Mouse (Mus musculus): ENCODE results near the gene Il4.

Il4 gene

DNA sequence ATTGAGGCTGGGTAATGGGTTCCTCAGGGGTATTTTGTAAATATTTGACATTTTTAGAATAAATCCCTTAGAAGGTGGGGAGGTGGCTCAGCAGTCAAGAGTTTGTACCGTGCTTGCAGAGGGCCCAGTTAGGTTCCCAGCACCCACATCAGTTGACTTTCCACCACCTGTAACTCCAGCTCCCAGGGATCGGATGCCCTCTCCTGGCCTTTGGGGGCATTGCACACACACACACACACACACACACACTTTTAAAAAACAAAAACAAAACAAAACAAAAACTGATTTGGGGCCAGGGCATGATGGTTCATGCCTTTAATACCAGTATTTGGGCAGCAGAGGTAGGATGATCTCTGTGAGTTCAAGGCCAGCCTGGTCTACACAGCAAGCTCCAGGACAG is 5.7 kb upstream of the Il4 start:
- DNase-seq (ENCODE audit: extremely low spot score, low spot score): no peak

DNA sequence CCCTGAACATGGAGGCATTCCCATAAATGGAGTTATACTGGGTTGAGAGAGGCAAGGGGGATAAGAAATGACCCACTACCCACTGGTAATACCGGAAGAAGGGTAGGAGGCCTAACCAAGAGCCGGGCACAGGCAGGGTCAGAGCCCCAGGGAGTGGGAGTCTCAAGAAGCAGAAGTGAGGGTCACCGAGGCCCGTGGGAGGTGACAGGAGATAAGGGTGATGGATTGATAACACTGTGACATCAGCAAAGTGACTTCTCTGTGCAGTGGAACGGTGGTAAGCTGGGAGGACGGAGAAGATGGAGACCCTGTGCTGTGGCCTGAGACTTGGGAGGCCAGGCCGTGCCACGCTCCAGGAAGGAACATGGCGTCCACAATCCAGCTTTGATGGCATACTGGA is 5.1 kb upstream of the Il4 start:
- DNase-seq (ENCODE audit: extremely low spot score, low spot score): no peak

- no peak for DNase-seq (ENCODE audit: extremely low spot score, low spot score)
Measured at GRCm38 (mm10) chr11:53622440-53622806, 4.0 kb upstream of the Il4 start.

DNA sequence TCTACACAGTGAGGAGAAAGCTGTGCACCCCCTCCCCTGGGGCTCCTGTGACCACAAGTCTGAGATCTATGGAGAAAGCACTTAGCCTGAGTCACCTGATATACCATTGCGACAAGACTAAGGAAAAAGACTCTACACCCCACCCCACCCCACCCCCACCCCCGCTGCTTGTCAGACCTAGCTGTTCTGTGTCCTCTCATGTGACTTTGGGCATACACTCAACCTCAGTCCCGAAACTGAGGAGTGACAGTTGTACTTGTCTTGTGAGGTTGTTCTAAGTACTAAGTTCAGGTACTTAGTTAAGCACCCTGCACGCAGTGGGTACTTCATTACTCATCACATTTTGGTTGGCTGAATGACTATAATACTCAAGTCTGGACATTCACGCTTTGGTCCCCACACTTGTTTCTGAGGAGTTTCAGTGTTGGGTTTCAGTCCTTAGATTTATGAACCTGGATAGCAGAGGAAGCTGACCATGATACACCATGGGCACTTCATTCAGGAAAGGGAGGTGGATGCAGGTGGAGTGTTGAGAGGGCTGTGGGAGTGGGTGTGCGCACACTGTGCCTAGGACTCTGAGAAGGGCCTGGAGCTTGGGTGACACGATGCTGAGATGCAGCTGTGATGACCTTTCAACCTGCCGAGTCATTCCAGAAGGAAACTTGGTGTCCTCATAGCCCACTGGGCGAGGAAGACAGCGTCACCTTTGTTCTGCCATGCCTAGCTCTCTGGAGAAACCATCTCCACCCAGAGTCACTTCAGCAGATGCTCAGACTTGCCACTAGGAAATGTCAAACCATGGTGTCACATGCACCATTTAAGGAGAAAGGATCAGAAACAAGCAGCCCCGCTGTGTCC is 3.3 kb upstream of the Il4 start:
- no peak for DNase-seq (ENCODE audit: extremely low spot score, low spot score)

GRCm38 (mm10) chr11:53620094-53620493 is 1.6 kb upstream of the Il4 start:
- DNase-seq (ENCODE audit: extremely low spot score, low spot score): no peak

DNA sequence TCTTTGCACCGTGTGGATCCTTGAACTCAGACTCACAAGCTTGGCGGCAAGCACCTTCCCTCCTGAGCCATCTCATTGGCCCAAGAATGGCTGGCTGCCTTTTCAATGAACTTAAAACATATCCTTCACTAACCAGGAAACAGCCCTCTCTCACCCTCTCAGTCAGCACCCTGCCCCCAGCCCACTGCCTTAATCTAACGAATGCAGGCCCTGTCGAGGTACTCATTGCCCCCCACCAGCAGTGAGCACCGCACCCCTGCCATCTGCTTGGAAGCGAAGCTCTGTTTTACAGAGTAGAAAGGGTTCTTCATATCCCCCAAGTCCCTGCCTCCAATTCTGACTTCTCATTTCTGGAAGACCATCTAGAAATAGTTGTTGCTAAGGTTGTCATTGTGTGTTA is 959 bp upstream of the Il4 start:
- no peak for DNase-seq (ENCODE audit: extremely low spot score, low spot score)

DNA sequence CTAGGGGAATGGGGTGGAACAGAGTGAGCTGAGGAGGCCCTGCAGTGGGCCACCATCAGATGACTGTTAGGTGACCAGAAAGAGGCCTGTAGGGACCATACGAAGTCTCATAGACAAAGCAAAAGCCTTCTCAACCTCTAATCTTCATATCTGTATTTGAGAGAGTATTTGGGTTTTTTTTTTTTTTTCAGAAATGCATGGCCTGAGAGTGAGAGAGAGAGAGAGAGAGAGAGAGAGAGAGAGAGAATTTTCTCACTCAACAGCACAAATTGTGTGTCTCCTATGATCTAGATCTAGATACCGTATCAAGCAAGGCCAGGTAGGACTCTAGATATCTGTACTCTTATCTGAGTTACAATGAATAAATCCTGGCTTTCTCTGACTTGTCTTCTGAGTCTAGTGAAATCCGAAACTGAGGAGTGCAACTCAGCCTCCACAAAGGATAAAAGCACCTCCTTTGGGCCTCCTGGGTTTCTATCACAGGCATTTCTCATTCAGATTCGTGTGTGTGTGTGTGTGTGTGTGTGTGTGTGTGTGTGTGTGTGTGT is 833 bp downstream of the Il4 start:
- DNase-seq (ENCODE audit: extremely low spot score, low spot score): no peak

DNA sequence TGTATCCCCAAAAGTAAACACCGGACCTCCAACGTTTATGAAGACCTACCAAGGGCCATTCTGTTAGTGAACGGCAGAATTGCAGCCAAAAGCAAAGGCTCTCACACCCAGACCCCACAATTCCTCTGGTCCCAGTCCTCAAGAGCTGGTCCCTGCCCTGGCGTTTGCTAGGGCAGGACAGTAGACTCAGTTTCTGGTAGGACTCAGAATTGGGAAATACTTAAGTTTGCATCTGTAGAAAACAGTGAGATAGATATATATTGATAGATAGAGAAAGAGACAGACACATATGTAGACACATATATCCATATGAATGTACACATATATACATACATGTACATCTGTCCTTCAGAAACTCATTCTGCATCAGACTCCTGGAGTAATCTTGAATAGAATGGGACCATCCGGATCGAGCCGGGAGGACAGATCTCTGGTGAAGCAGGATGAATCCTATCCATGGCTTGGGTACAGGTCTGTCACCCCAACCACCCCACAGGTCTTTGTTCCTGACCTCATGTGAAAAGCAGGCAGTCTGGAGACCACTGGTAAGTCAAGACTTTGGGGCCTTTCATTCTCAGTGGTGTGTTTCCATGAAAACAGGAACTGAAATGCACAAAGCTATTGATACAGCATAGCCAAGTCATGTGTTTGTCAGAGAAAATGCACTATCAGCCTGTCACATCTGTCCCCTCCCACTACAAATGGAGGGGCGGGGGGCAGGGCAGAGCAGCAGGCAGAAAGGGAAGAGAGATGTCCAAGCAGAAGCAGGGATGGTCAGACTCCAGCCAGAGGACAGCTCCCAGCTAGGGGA is 1.5 kb downstream of the Il4 start:
- no peak for DNase-seq (ENCODE audit: extremely low spot score, low spot score)

DNA sequence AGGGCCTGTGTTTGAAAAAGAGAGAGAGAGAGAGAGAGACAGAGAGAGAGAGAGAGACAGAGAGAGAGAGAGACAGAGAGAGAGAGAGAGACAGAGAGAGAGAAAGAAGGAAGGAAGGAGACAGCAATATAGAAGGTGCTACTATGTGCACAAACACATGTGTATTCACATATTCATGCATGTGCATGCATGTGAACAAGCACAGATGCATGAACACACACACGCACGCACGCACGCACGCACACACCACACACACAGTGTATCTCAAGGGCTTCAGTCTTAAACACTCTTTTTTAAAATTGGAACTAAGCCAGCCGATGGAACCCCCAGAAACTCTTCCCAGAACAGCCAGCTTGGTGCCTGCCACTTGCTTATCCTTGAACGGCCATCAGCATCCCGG is 2.9 kb downstream of the Il4 start:
- no peak for DNase-seq (ENCODE audit: extremely low spot score, low spot score)

DNA sequence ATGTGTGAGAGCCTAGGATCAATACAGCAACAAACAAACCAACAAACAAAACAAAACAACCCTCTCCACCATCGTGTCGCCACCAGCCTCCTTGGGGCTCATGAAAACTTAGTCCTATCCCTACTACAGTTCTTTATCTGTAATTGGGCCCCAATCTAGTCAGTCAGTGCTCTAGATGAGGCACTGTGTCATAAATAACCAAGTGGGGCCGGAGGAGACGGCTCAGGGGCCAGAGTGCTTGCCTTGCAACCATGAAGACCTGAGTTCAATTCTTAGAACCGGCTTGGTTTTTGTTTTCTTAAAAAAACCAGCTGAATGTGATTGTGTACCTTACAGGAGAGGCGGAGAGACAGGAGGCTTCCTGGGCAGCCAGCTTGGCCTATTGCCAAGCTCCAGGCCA is 3.3 kb downstream of the Il4 start:
- DNase-seq (ENCODE audit: extremely low spot score, low spot score): no peak

DNA sequence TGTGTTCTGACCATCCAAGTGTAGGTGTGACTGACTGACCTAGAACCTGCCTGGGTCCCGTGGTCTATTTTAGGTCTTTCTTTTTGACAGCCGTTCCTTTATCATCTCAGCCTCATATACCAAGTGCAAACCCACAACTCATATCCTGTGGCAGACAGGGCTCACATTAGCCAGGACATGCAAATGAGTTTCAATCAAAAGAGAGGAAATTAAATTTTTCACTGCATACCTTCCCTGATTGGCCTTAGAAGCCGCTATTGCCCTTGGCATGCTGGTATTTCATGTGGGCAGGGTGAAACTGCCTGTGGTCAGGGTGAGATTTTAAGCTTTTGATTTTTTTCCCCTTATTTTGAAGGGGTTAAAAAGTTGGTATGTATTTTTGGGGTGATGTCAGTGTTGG is 8.8 kb downstream of the Il4 start:
- no peak for DNase-seq (ENCODE audit: extremely low spot score, low spot score)

- no peak for DNase-seq (ENCODE audit: extremely low spot score, low spot score)
Measured at GRCm38 (mm10) chr11:53609231-53609630, 9.2 kb downstream of the Il4 start.

- no peak for DNase-seq (ENCODE audit: extremely low spot score, low spot score)
Measured at GRCm38 (mm10) chr11:53605609-53606008, 12.9 kb downstream of the Il4 start.

- DNase-seq (ENCODE audit: extremely low spot score, low spot score): no peak
Measured at GRCm38 (mm10) chr11:53604983-53605382, 13.5 kb downstream of the Il4 start.

- no peak for DNase-seq (ENCODE audit: extremely low spot score, low spot score)
Measured at GRCm38 (mm10) chr11:53591116-53591515, 27.4 kb downstream of the Il4 start.

DNA sequence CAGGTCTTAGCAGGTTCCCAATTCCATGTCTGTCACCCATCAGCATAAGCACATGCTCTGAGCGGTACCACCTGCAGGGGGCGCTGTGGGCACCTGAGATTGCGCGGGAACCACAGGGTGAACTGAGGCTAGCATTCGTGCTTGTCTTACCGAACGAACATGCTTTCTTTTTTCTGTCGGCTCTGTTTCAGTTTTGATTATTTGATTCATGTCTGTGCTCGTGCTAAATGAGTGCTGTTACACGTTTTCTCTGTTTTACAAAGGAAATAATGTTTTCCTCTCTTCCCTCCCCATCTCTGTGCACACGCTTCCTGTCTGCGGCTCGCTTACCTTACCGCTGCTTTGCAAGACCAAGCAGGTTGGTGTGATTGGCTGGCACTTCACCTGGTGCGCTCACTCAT is 28.1 kb downstream of the Il4 start:
- peak; percentile 44 for DNase-seq (ENCODE audit: extremely low spot score, low spot score)

DNA sequence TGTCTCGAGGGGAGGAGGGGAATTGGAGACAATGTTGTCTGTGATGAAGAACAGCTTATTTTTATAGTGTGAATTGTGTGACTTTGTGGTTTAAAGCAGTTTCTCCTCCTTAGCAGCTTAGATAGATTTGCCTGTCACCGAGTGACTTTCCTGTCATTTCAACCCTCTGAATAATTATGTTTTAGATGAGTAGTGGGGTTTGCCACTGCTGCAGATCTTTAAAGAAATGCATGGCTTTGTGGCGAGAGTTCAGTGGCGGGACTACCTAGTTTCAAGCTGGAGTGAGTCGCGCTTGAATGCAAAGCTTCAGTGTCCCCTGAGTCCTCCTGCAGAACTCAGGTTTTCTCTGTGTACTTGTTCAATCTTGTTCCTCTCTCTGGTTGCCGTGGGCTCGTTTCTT is 30.2 kb downstream of the Il4 start:
- no peak for DNase-seq (ENCODE audit: extremely low spot score, low spot score)

DNA sequence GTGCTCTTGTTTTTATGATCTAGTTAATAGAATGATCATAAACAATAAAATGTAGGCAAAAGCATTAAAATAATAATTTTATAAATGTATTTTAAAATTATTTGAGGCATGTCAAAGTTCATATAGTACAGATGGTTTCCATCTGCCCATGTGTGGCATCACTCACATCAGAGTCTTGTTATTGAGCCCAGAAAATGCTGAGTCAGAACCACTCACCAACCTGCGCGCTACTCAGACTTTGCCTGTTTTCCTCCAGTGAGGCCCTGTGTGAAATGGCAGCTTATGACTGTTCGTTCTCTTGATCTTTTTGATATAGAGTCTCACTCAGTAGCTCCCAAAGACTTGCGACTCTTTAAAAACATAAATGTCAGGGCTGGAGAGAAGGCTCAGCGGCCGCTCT is 33.0 kb downstream of the Il4 start:
- DNase-seq (ENCODE audit: extremely low spot score, low spot score): no peak

- DNase-seq (ENCODE audit: extremely low spot score, low spot score): peak; percentile 18
Measured at GRCm38 (mm10) chr11:53584849-53585248, 33.6 kb downstream of the Il4 start.

DNA sequence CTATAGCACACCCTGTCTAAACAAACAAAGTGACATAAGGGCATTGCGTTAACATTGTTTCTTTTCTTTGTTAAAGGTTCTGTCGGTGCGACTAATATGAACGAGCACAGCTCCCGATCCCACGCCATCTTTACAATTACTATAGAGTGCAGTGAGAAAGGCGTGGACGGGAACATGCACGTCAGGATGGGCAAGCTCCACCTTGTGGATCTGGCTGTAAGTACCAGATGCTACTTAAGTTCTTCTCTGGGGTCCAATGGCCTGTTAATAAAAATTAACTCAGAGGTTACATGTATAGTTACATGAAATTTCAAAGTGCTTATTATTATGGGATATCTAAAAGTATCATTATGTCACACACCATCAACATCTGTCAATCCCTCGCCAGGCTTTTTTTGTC is 35.3 kb downstream of the Il4 start:
- DNase-seq (ENCODE audit: extremely low spot score, low spot score): no peak

- DNase-seq (ENCODE audit: extremely low spot score, low spot score): no peak
Measured at GRCm38 (mm10) chr11:53580562-53580961, 37.9 kb downstream of the Il4 start.

GRCm38 (mm10) chr11:53567224-53568014 is 51.0 kb downstream of the Il4 start, which contains the start of gene Kif3a:
Kif3a (plus strand) TSS chr11:53567379.
- DNase-seq (ENCODE audit: extremely low spot score, low spot score): peak; percentile 97

Data from neural tube, embryonic 10.5 days (tissue).